Mouse (Mus musculus) heart, adult 2 months (tissue): ENCODE measurements around the gene Acta1. TPM values are rescaled to one million over a fixed set of nuclear protein-coding genes. Genes with fewer than 3 reads are reported as not detected.
A peak's percentile ranks its signal among the peaks of the same experiment; 100 is the strongest.

Experiments used
- DNase-seq, 2 experiments: peaks; one replicate each; pipeline ENCODE4 v3.0.0; 2021
- H3K27ac ChIP-seq: fragments of 200-600 bp; 2 replicates; pipeline ENCODE4 v1.8.1; 2022
- H3K27me3 ChIP-seq: fragments of 200-500 bp; 2 replicates; pipeline ENCODE4 v1.6.1; 2012; ENCODE audit warnings: mild to moderate bottlenecking, low read length, inconsistent platforms, mixed read lengths; ENCODE audit not compliant: control insufficient read depth, insufficient read depth
- H3K36me3 ChIP-seq: fragments of 200-500 bp; 2 replicates; pipeline ENCODE4 v1.6.1; 2012; ENCODE audit warnings: low read length, inconsistent platforms; ENCODE audit not compliant: control insufficient read depth, insufficient read depth
- H3K4me1 ChIP-seq: fragments of 200-500 bp; 2 replicates; pipeline ENCODE4 v1.6.1; 2011; ENCODE audit warnings: low read length; ENCODE audit not compliant: control insufficient read depth, insufficient read depth
- H3K4me3 ChIP-seq: fragments of 200-600 bp; 2 replicates; pipeline ENCODE4 v1.8.1; 2022
- H3K79me2 ChIP-seq: fragments of 200-500 bp; replicated peaks from 2 replicates; pipeline ENCODE4 v1.6.1; 2012; ENCODE audit warnings: mild to moderate bottlenecking, inconsistent platforms, low read length, moderate library complexity, mixed read lengths; ENCODE audit not compliant: control insufficient read depth, insufficient read depth
- H3K9ac ChIP-seq: fragments of 200-500 bp; 2 replicates; pipeline ENCODE4 v1.6.1; 2012; ENCODE audit warnings: low read depth, mild to moderate bottlenecking, control low read depth, inconsistent platforms, low read length, mixed read lengths
- CTCF ChIP-seq: fragments of 200-600 bp; IDR thresholded peaks from 2 replicates; pipeline ENCODE4 v1.8.1; 2022; ENCODE audit warnings: antibody characterized with exemption, mild to moderate bottlenecking, moderate library complexity
- EP300 ChIP-seq: fragments of 200-500 bp; IDR thresholded peaks from 2 replicates; pipeline ENCODE4 v1.6.1; 2011; ENCODE audit warnings: low read depth, low read length, control low read depth; ENCODE audit not compliant: insufficient read depth
- POLR2A ChIP-seq: fragments of 200-500 bp; IDR thresholded peaks from 2 replicates; pipeline ENCODE4 v1.6.1; 2011; ENCODE audit warnings: mild to moderate bottlenecking, low read depth, low read length, control low read depth; ENCODE audit not compliant: insufficient read depth
- WGBS: fragments of 180-500 bp; shearing (Covaris S2); methylation state at CpG from one replicate; pipeline ENCODE4 v1.1.7; 2018; 5-methylcytosine and 5-hydroxymethylcytosine counted together
- intact Hi-C: fragments of 180-260 bp; cut with DNase I; formaldehyde crosslinking; loops from one replicate; pipeline ENCODE4 v1.15.1; 2025
- polyA plus RNA-seq: library from polyadenylated mRNA; depleted of rRNA; stranded (reverse); fragments of >200 nt; gene quantifications from 2 replicates; pipeline ENCODE4 v1.2.3, GENCODE M21; 2012
- total RNA-seq, 2 experiments: library from RNA; stranded (reverse); gene quantifications; 2 replicates each; pipeline ENCODE4 v1.2.3; 2021

Acta1 gene
- total and polyA plus RNA-seq, 3 experiments, result 229 to 1,757 (median 294) TPM

GRCm38 (mm10) chr8:123895230-123895629 lies 679 bp upstream of the Acta1 start:
- H3K4me1 ChIP-seq, result no peaks in the 10 kb centered on the region
- H3K36me3 ChIP-seq, result no peaks in the 10 kb centered on the region
- no peak overlapping the region for H3K9ac ChIP-seq
- intact Hi-C loops, result no loop called here
- H3K27me3 ChIP-seq, result peaks cover 7% of the 10 kb centered on the region
- no peak overlapping the region for H3K4me3 ChIP-seq
- DNase-seq, result no peak
- WGBS, result 72% methylated on average over 4 of the region's 4 CpGs
- no peaks in the 10 kb centered on the region for H3K79me2 ChIP-seq
- TF ChIP-seq CTCF, result no peak
- TF ChIP-seq EP300, result no peak
- no peak for TF ChIP-seq POLR2A
- no peak overlapping the region for H3K27ac ChIP-seq

DNA sequence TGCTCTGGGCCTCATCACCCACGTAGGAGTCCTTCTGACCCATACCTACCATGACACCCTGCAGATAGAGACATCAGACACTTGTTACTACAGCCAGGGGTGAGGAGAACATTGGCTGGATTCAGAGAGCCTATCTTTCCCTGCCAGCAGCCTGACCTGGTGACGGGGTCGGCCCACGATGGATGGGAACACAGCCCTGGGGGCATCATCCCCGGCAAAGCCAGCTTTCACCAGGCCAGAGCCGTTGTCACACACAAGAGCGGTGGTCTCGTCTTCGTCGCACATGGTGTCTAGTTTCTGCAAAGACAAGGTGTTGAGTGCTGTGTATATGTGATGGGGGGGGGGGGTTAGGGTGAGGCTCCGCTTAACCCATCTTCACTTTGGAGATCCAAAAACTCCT lies 1.1 kb downstream of the Acta1 start:
- DNase-seq, result no peak
- H3K27me3 ChIP-seq, result peaks cover 7% of the 10 kb centered on the region
- no peak overlapping the region for H3K4me3 ChIP-seq
- no peak for TF ChIP-seq EP300
- no peak for TF ChIP-seq POLR2A
- TF ChIP-seq CTCF, result no peak
- H3K9ac ChIP-seq, result no peak overlapping the region
- no peaks in the 10 kb centered on the region for H3K36me3 ChIP-seq
- intact Hi-C loops, result no loop called here
- no peaks in the 10 kb centered on the region for H3K79me2 ChIP-seq
- no peaks in the 10 kb centered on the region for H3K4me1 ChIP-seq
- no peak overlapping the region for H3K27ac ChIP-seq
- 73% methylated on average over 11 of the region's 11 CpGs for WGBS

- intact Hi-C loops, result no loop called here
- H3K4me3 ChIP-seq, result no peak overlapping the region
These were observed 1.9 kb downstream of the Acta1 start for GRCm38 (mm10) chr8:123892586-123893155.

DNA sequence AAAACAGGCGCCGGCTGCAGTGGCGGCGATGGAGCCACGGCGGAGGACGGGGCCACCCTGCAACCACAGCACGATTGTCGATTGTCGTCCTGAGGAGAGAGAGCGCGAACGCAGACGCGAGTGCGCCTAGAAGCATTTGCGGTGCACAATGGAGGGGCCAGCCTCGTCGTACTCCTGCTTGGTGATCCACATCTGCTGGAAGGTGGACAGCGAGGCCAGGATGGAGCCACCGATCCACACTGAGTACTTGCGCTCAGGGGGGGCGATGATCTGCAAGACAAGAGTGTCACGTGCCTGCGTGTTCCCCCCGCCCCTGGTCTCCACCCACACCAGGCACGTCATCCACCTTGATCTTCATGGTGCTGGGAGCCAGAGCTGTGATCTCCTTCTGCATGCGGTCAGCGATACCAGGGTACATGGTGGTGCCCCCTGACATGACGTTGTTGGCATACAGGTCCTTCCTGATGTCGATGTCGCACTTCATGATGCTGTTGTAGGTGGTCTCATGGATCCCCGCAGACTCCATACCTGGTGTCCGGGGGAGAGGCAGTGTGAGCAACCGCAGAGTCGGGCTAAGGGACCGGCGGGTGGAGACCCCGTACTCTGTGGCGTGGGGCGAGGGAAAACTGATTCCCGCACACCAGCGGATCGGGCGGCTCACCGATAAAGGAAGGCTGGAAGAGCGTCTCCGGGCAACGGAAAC lies 2.5 kb downstream of the Acta1 start:
- intact Hi-C loops, result no loop called here
- TF ChIP-seq CTCF, result no peak
- TF ChIP-seq EP300, result no peak
- TF ChIP-seq POLR2A, result no peak
- WGBS, result 8% methylated on average over 49 of the region's 49 CpGs
- Histone ChIP-seq H3K27me3 (peaks cover 7% of the 10 kb centered on the region), H3K4me1 (no peaks in the 10 kb centered on the region), H3K9ac (no peak overlapping the region), H3K27ac (no peak overlapping the region), H3K79me2 (no peaks in the 10 kb centered on the region), H3K4me3 (no peak overlapping the region), H3K36me3 (no peaks in the 10 kb centered on the region)
- DNase-seq, result no peak

More at GRCm38 (mm10) chr8:123892586-123893155, 1.9 kb downstream of the Acta1 start:
- Histone ChIP-seq H3K4me1 (no peaks in the 10 kb centered on the region), H3K27ac (no peak overlapping the region), H3K79me2 (no peaks in the 10 kb centered on the region), H3K27me3 (peaks cover 7% of the 10 kb centered on the region), H3K9ac (no peak overlapping the region), H3K36me3 (no peaks in the 10 kb centered on the region)
- 18% methylated on average over 30 of the region's 30 CpGs for WGBS
- TF ChIP-seq POLR2A (no peak), CTCF (no peak), EP300 (no peak)
- no peak for DNase-seq

DNA sequence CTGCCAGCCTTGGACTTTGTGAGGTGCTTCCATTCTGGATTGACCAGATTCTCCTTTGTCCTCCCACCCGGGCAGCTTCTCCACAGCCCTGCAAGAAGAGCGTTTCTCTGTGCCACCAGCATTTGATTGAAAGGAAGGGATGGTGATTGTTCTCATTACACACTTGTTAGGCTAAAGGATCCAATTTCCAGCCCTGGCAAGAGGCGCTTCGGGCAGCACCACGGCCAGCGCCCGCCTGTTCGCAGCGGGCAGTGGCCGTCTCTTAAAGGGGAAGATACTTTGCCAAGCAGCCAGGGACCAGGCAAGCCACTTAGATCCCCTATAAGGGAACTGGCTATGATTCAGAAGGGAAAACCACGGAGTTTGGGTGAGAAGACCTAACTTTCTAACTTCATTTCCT lies 3.3 kb downstream of the Acta1 start:
- Histone ChIP-seq H3K27me3 (peaks cover 7% of the 10 kb centered on the region), H3K4me3 (no peak overlapping the region), H3K4me1 (no peaks in the 10 kb centered on the region), H3K27ac (no peak overlapping the region), H3K79me2 (no peaks in the 10 kb centered on the region), H3K9ac (no peak overlapping the region), H3K36me3 (no peaks in the 10 kb centered on the region)
- WGBS, result 1% methylated on average over 11 of the region's 11 CpGs
- DNase-seq, result peak; percentile 17 to 47
- TF ChIP-seq POLR2A, result no peak
- TF ChIP-seq CTCF, result no peak
- no peak for TF ChIP-seq EP300
- intact Hi-C loops, result no loop called here

DNA sequence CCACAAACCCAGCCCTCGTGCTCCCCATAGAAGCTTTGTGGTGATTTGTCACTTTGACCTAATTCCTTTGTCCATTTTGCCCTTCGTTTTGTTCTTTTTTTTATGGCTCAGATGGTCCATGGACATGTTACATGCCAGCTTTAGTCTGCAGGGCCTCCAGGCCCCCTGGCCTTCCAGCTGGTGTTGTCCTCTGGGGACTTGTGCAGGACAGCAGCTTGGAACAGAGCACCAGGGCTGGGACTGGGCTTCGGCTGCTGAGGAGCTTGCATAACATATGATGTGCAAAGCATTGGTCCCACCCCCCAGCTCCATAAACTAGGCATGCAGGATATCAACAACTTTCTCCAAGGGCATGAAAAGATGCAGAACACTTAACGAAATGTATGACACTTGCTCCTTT lies 4.8 kb downstream of the Acta1 start:
- no peaks in the 10 kb centered on the region for H3K79me2 ChIP-seq
- H3K27me3 ChIP-seq, result peaks cover 7% of the 10 kb centered on the region
- H3K27ac ChIP-seq, result no peak overlapping the region
- H3K4me3 ChIP-seq, result no peak overlapping the region
- no peak overlapping the region for H3K9ac ChIP-seq
- H3K36me3 ChIP-seq, result no peaks in the 10 kb centered on the region
- DNase-seq, result no peak
- intact Hi-C loops, result no loop called here
- no peaks in the 10 kb centered on the region for H3K4me1 ChIP-seq
- TF ChIP-seq CTCF (no peak), EP300 (no peak), POLR2A (no peak)
- WGBS, result 57% methylated on average over 4 of the region's 4 CpGs
